Mouse (Mus musculus): ENCODE data around the gene Ofcc1. TPM values are rescaled to one million over a fixed set of nuclear protein-coding genes. Genes with fewer than 3 reads are reported as not detected.

The Ofcc1 gene
- polyA plus RNA-seq, 1 experiment, result not detected

DNA sequence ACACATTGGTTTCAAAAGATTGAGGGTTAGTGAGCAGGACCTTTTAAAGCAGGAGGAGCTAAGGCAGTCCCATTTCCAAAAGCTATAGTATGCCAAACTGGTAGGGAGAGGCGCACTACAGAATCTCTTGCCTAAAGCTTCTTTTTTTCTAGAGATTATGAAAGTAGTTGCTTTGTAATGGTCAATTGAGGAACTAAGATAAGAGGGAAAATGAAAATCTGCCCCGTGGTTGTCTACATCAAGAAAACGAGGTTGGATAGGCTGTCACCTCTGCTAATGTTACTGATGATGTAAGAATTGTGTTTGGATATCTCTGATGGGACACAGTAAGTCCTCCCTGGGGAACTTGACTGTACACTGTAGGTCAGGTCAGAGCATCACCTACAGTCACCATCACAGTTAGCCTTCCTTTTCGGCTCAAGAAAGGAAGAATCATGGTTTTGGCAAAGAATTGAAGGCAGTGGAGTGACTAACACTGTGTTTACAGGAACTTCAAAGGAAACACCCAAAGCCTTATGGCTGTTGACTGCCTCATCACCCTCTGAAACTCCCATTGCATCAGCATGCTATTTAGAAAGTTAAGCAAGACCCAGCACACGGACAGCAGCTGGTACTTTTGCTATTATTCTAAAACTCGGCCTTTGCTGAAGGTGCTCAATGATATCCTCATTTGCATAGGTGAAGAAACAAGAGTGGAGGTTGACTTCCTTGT, 40.3 kb downstream of the Ofcc1 start:
- Histone ChIP-seq H3K4me1 (ENCODE audit: control insufficient read depth, insufficient read depth, low read length) (no peaks in the 10 kb centered on the region), H3K4me3 (replicated peaks; ENCODE audit: extremely low read depth, low read depth, low read length) (no peak overlapping the region)
- TF ChIP-seq CTCF (IDR thresholded peaks at IDR 0.05; ENCODE audit: insufficient read depth, low read length), result no peak
- WGBS, result 69% methylated on average over 6 of the region's 6 CpGs
- no peak for DNase-seq

DNA sequence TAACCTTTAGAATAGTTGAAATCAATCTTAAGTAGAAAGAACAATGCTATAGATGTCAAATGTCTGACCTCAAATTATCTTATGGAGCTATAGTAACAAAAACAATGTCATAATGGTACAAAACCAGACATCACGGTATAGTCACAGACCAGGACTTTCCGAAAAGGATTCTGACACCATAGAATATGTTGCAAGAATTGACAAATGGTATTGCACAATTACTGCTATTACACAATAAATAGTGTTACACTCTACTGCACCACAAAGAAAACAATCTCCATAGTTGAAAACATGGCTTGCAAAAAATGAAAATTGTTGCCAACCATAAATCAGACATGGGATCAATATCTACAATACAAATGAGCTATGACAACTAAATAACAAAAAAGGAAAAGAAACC, 43.5 kb downstream of the Ofcc1 start:
- TF ChIP-seq CTCF (IDR thresholded peaks at IDR 0.05; ENCODE audit: insufficient read depth, low read length) (no peak), POLR2A (IDR thresholded peaks at IDR 0.05; ENCODE audit: borderline replicate concordance, extremely low read depth, low read depth, low read length) (no peak)
- 73% methylated on average over 2 of the region's 2 CpGs for WGBS
- no peak for DNase-seq
- Histone ChIP-seq H3K4me3 (replicated peaks; ENCODE audit: extremely low read depth, low read depth, low read length) (no peak overlapping the region), H3K4me1 (ENCODE audit: control insufficient read depth, insufficient read depth, low read length) (no peaks in the 10 kb centered on the region)

DNA sequence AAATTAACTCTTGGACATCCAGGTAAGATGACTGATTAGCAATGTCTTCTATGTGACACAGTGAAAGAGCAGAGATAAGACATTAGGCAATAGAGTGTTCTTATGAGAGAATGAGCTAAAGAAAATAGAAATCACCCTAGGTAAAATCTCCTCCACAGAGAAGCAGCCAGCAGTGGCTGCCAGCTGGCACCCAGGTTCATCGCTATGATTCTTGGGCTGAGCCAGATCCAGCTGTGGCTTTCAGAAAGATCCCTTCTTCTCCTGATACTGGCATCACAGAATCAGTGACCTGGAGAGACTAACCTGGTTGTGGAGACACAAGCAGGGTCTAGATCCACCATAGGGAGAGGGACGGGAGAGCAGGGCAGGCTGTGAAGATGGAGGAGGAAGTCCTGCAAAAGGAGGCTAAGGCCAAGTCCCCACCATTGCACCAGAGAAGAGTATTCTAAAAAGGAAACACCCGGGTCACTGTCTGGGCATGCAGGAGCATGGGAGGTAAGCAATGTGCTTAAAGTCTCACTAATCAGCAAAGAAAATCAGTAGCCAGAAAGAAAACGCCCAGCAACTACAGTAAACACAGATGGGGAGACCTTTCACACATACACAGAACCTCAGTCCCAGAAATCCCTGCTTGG, 46.0 kb downstream of the Ofcc1 start:
- TF ChIP-seq CTCF (IDR thresholded peaks at IDR 0.05; ENCODE audit: insufficient read depth, low read length) (no peak), POLR2A (IDR thresholded peaks at IDR 0.05; ENCODE audit: borderline replicate concordance, extremely low read depth, low read depth, low read length) (no peak)
- no peak overlapping the region for H3K4me3 ChIP-seq (replicated peaks; ENCODE audit: extremely low read depth, low read depth, low read length)
- no peaks in the 10 kb centered on the region for H3K4me1 ChIP-seq (ENCODE audit: control insufficient read depth, insufficient read depth, low read length)
- 58% methylated on average over 4 of the region's 4 CpGs for WGBS
- no peak for DNase-seq

DNA sequence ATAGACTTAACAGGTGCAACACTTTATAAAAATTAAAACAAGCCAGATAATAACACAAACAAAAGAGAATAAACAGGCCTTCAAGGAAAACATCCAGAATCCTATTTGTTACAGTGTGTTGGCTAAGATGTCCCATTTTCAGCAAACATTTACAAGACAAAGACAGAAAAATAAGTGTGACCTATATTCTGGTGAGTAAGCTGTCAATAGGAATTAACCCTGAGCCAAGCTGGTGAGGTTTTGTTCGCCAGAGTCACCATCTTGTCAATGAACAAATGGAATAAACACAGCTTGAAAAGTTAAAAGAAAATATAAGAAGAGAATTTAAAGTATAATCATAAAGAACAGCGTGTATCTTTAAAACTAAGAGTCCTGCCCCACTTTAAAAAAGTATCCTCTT, 68.4 kb downstream of the Ofcc1 start:
- Histone ChIP-seq H3K4me1 (ENCODE audit: control insufficient read depth, insufficient read depth, low read length) (no peaks in the 10 kb centered on the region), H3K4me3 (replicated peaks; ENCODE audit: extremely low read depth, low read depth, low read length) (no peak overlapping the region)
- no peak for TF ChIP-seq CTCF (IDR thresholded peaks at IDR 0.05; ENCODE audit: insufficient read depth, low read length)
- no peak for TF ChIP-seq POLR2A (IDR thresholded peaks at IDR 0.05; ENCODE audit: borderline replicate concordance, extremely low read depth, low read depth, low read length)
- 74% methylated on average over 2 of the region's 2 CpGs for WGBS
- no peak for DNase-seq

DNA sequence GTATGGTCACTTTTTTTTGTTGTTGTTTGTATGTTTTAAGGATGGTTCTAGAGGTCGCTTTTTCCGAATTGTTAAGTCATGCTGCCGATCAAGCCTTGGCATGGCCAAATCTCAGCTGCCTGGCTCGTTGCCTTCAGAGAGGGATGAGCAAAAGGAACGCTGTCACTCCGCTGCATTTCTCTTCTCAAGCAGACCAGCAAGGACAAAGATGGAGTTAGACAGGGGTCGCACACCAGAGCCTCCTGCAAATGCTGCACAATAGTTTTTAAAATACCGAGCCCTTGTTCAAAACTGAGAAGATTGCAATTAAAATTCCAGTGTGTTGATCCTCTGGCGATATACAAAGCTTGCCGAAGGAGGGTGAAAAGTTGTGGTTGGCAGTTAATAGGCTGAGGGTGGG, 70.4 kb downstream of the Ofcc1 start:
- no peak for DNase-seq
- TF ChIP-seq CTCF (IDR thresholded peaks at IDR 0.05; ENCODE audit: insufficient read depth, low read length) (no peak), POLR2A (IDR thresholded peaks at IDR 0.05; ENCODE audit: borderline replicate concordance, extremely low read depth, low read depth, low read length) (no peak)
- Histone ChIP-seq H3K4me1 (ENCODE audit: control insufficient read depth, insufficient read depth, low read length) (no peaks in the 10 kb centered on the region), H3K4me3 (replicated peaks; ENCODE audit: extremely low read depth, low read depth, low read length) (no peak overlapping the region)
- 87% methylated on average over 10 of the region's 10 CpGs for WGBS

DNA sequence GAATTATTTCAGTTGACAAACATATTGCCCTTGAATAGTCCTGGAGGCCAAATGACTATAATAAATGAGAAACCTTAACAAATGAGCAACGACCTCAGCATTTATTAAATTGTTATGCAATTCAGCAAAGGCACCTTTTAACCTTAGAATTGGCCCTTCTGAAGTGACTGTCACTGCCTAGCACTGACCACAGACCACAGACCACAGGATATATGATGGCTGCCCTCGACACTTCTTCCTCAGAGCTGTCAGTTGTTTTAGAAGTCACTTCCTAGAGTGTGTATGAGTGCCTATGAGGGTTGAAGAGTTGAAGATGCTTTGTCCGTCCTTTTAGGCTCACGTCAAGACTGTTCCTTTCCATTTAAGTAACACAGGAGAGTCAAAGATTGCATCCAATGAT, 72.6 kb downstream of the Ofcc1 start:
- H3K4me3 ChIP-seq (replicated peaks; ENCODE audit: extremely low read depth, low read depth, low read length), result no peak overlapping the region
- H3K4me1 ChIP-seq (ENCODE audit: control insufficient read depth, insufficient read depth, low read length), result no peaks in the 10 kb centered on the region
- WGBS, result 70% methylated on average over 4 of the region's 4 CpGs
- TF ChIP-seq CTCF (IDR thresholded peaks at IDR 0.05; ENCODE audit: insufficient read depth, low read length) (no peak), POLR2A (IDR thresholded peaks at IDR 0.05; ENCODE audit: borderline replicate concordance, extremely low read depth, low read depth, low read length) (no peak)
- DNase-seq, result no peak

DNA sequence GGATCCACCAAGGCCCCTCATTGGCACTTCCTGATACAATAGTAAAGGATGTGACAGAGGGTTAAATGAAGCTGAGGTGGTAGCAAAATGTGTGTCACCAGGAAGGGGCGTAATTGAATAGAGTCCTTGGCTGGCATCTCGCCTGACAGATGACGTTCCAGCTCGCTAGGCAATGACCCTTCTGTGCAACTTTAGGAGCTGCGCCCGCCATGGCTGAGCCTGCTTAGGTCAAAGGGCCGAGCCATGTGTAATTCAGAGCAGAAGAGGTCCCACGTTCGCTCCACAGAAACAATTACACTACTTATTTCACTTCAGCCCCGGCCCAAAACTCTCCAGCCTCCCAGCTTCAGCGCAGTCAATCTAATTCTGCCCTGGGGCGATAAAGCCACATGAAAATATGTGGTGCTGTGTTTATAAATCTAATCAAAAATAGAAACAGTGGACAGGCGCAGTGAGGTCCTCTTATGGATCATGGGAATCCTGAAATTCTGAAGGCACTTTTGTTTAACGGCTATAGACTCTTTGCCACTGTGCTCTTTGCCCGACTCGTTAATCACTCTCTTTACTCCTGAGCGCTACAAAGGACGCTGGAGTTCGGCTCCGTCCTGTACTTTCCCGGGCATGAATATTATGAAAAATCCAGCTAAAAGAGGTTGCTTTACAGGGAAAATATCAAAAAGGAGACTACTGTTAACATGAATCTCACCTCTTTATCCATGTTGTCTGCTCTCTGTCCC, 73.8 kb downstream of the Ofcc1 start:
- Histone ChIP-seq H3K4me1 (ENCODE audit: control insufficient read depth, insufficient read depth, low read length) (no peaks in the 10 kb centered on the region), H3K4me3 (replicated peaks; ENCODE audit: extremely low read depth, low read depth, low read length) (no peak overlapping the region)
- WGBS, result 57% methylated on average over 21 of the region's 21 CpGs
- no peak for TF ChIP-seq POLR2A (IDR thresholded peaks at IDR 0.05; ENCODE audit: borderline replicate concordance, extremely low read depth, low read depth, low read length)
- TF ChIP-seq CTCF (IDR thresholded peaks at IDR 0.05; ENCODE audit: insufficient read depth, low read length), result no peak
- DNase-seq, result no peak

DNA sequence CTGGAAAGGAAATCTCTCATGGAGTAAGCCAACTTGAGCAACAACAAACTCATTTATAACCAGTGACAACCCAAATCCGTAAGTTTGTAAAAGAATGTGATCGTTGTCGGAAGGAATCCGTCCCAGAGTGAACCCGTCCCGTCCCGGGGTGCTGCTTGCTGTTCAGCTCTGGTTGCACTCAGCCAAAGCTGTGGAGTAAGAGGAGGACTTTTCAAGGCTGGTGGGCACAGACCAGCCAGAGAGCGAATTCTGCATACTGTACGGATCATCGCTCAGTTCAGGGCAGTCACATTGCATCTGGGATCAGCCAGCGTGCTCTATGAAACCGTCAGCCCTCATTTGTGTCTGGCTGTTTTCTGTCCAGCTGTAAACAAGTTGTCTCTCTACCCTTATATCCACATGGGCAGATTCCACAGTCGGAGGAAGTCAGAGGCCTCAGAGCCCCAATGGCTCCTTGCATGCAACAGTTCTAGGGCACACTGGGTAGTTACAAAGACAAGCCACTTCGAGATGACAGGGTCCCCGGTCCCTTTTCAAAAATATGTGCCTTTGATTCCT, 75.9 kb downstream of the Ofcc1 start:
- DNase-seq, result no peak
- TF ChIP-seq CTCF (IDR thresholded peaks at IDR 0.05; ENCODE audit: insufficient read depth, low read length) (no peak), POLR2A (IDR thresholded peaks at IDR 0.05; ENCODE audit: borderline replicate concordance, extremely low read depth, low read depth, low read length) (no peak)
- Histone ChIP-seq H3K4me3 (replicated peaks; ENCODE audit: extremely low read depth, low read depth, low read length) (no peak overlapping the region), H3K4me1 (ENCODE audit: control insufficient read depth, insufficient read depth, low read length) (no peaks in the 10 kb centered on the region)
- WGBS, result 56% methylated on average over 15 of the region's 15 CpGs

DNA sequence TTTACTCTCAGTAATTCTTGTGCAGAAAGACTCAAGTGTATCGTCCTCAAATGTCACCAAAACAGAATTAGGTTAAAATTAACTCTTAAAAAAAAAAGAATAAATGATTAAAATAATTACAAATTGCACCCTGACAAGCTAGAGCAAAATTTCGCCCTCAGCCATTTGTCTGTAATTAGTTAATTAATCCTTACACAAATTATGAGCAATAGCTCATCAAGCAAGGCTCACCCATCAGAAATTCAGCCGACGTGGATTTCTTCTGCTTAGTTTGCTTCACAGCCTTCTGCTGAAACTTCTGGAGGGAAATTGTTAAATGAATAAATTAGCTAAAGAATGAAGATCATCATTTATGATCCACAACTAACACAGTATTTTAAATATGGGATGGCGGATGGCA, 80.6 kb downstream of the Ofcc1 start:
- 81% methylated on average over 5 of the region's 5 CpGs for WGBS
- H3K4me1 ChIP-seq (ENCODE audit: control insufficient read depth, insufficient read depth, low read length), result no peaks in the 10 kb centered on the region

More for the DNA sequence above, 80.6 kb downstream of the Ofcc1 start:
- TF ChIP-seq CTCF (IDR thresholded peaks at IDR 0.05; ENCODE audit: insufficient read depth, low read length) (no peak), POLR2A (IDR thresholded peaks at IDR 0.05; ENCODE audit: borderline replicate concordance, extremely low read depth, low read depth, low read length) (no peak)
- DNase-seq, result no peak
- no peak overlapping the region for H3K4me3 ChIP-seq (replicated peaks; ENCODE audit: extremely low read depth, low read depth, low read length)
